Mouse (Mus musculus) limb, embryonic 14.5 days (tissue): ENCODE data around the gene Rbfox1. TPM values are rescaled to one million over a fixed set of nuclear protein-coding genes. Genes with fewer than 3 reads are reported as not detected.

Experiments used
- ATAC-seq: fragments of 200-750 bp; cut with Nextera tagmentation; 2 replicates; pipeline ENCODE4 v1.8.0; 2017; ENCODE audit warnings: low read depth, moderate number of reproducible peaks, moderate TSS enrichment; ENCODE audit not compliant: low FRiP score
- DNase-seq: peaks from one replicate; pipeline ENCODE4 v3.0.0-alpha.2; 2015; ENCODE audit warnings: low spot score
- H3K27ac ChIP-seq: fragments of 300-500 bp; sonication (generic); replicated peaks from 2 replicates; pipeline ENCODE4 v1.5.1; 2014; ENCODE audit warnings: low read depth, mild to moderate bottlenecking, low read length, moderate library complexity, mixed read lengths
- H3K27me3 ChIP-seq: fragments of 300-500 bp; sonication (generic); 2 replicates; pipeline ENCODE4 v1.6.1; 2014; ENCODE audit warnings: low read length, mixed read lengths; ENCODE audit not compliant: control insufficient read depth, insufficient read depth
- H3K36me3 ChIP-seq: fragments of 300-500 bp; sonication (generic); 2 replicates; pipeline ENCODE4 v1.6.1; 2014; ENCODE audit warnings: mild to moderate bottlenecking, low read length, moderate library complexity, mixed read lengths; ENCODE audit not compliant: control insufficient read depth, insufficient read depth
- H3K4me1 ChIP-seq: fragments of 300-500 bp; sonication (generic); 2 replicates; pipeline ENCODE4 v1.6.1; 2014; ENCODE audit warnings: antibody characterized with exemption, low read length, mixed read lengths; ENCODE audit not compliant: control insufficient read depth, insufficient read depth
- H3K4me2 ChIP-seq: fragments of 300-500 bp; sonication (generic); replicated peaks from 2 replicates; pipeline ENCODE4 v1.6.1; 2014; ENCODE audit warnings: low read depth, mild to moderate bottlenecking, low read length, moderate library complexity; ENCODE audit not compliant: severe bottlenecking
- H3K4me3 ChIP-seq: fragments of 300-500 bp; sonication (generic); replicated peaks from 2 replicates; pipeline ENCODE4 v1.5.1; 2014; ENCODE audit warnings: low read length
- H3K9ac ChIP-seq: fragments of 300-500 bp; sonication (generic); 2 replicates; pipeline ENCODE4 v1.6.1; 2014; ENCODE audit warnings: mild to moderate bottlenecking, low read depth, low read length, moderate library complexity; ENCODE audit not compliant: severe bottlenecking
- H3K9me3 ChIP-seq: fragments of 300-500 bp; sonication (generic); 2 replicates; pipeline ENCODE4 v1.6.1; 2016; ENCODE audit warnings: low read length; ENCODE audit not compliant: control insufficient read depth
- POLR2A ChIP-seq: fragments of 200-500 bp; IDR thresholded peaks from 2 replicates; pipeline ENCODE4 v1.8.0; 2012; ENCODE audit warnings: inconsistent platforms, mild to moderate bottlenecking, moderate library complexity, borderline replicate concordance; ENCODE audit not compliant: insufficient read depth, insufficient read length; ENCODE audit errors: extremely low read depth
- WGBS: fragments of 180-500 bp; shearing (Covaris S2); extraction: QIAGEN DNeasy Blood & Tissue Kit; methylation state at CpG from one replicate; pipeline ENCODE4 v1.1.7; 2014; 5-methylcytosine and 5-hydroxymethylcytosine counted together
- polyA plus RNA-seq, 2 experiments: library from polyadenylated mRNA; depleted of rRNA in 1 of 2; stranded (reverse) in 1 of 2; unstranded in 1 of 2; fragments of >200 nt; fragmentation: Nextera tagmentation in 1 of 2; extraction: Ambion mirVana in 1 of 2; gene quantifications; 2 replicates each; pipeline versions ENCODE4 v1.2.1 to v1.2.3; 2012 to 2014

The Rbfox1 gene
- polyA plus RNA-seq, 2 experiments, result 3.8 to 6.0 TPM

DNA sequence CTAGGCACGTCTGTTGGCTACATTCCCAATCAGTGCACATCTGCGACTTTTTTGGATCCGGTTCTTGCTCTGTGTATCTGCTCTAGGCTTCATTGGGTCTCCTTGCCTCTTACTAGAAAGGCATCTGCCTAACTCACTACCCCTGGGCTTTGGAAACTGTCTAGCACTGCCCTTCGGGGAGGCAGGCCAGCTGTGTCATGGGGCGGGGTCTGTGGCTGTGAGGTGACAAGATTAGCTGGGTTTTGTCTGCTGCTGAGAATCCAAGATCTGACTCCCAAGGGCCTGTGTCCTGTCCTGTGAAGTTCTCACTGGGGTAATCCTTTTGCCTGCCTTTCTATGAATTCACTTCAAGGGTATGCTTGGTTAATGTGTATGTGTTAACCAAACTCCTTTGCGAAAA is 1155.5 kb downstream of the Rbfox1 start:
- H3K27ac ChIP-seq, result no peak overlapping the region
- no peak overlapping the region for H3K4me3 ChIP-seq
- H3K9me3 ChIP-seq, result no peaks in the 10 kb centered on the region
- no peak for DNase-seq
- TF ChIP-seq POLR2A, result no peak
- no peaks in the 10 kb centered on the region for H3K36me3 ChIP-seq
- no peak for ATAC-seq
- H3K27me3 ChIP-seq, result peaks cover 27% of the 10 kb centered on the region
- H3K4me1 ChIP-seq, result no peaks in the 10 kb centered on the region; the same call in 1 of the 2 replicates
- H3K4me2 ChIP-seq, result no peak overlapping the region
- H3K9ac ChIP-seq, result no peak overlapping the region
- 31% methylated on average over 6 of the region's 6 CpGs for WGBS

DNA sequence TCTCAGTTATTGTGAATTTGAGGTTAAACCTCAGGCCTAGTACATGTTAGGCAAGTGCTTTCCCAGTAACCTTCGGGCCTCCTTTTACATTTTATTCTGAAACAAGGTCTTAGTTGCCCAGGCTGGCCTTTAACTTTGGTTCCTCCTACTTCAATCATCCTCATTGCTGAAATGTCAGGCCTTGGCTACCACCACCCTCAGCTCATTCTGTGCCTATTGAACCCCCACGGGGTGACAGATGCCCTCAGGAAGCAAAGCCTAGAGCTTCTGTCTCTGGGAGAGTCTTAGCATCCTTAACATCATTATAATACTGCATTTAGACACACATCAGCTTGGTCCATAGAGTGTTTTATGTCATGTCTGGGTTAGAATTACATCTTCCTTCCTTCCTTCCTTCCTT is 1162.3 kb downstream of the Rbfox1 start:
- no peak for TF ChIP-seq POLR2A

DNA sequence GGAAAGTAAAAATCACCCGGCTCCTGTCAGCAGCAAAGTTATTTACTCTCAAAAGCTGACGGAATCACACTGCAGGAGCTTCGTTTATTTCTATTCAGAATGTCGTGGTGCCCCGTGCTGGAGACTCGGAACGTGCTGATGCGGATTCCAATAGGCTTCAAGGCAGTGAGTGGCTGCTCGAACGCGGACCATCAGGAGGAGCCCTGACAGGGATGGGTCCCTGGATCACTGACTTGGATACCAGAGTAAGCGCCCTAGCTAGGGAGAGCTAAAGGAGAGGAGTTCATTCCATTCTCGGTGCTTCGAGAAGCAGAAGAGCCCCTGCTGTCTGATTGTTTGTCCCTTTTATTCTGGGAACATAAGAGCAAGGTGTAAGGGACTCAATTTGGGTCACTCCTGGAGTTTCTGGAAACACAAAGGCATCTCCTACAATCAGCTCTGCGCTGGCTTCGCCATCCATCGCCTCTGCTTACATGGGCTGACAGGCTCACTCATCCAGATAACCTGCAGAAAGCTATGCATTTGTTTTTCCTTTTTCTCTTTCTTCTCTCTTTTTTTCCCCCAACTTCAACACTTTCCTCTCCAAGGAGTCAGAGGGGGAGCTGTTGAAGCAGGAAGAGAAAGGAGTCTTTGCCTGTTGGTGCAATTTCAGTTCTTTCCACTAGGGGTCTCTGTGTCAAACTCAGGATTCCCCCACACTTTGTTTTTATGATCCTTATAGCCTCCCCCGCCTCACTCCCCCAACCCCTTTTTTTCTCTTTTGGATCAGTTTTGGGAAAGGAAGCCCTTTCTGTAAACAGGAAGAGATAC is 1164.2 kb downstream of the Rbfox1 start:
- ATAC-seq (no peak), DNase-seq (peak; percentile 66)
- no peak overlapping the region for H3K4me3 ChIP-seq
- H3K27me3 ChIP-seq, result no peaks in the 10 kb centered on the region
- no peak for TF ChIP-seq POLR2A
- H3K27ac ChIP-seq, result no peak overlapping the region
- no peaks in the 10 kb centered on the region for H3K36me3 ChIP-seq
- WGBS, result 13% methylated on average over 18 of the region's 18 CpGs
- H3K9ac ChIP-seq, result no peak overlapping the region
- no peaks in the 10 kb centered on the region for H3K9me3 ChIP-seq
- 0 out of 2 replicates have a peak, but pooled peaks cover 3% of the 10 kb centered on the region for H3K4me1 ChIP-seq
- H3K4me2 ChIP-seq, result peak overlapping the region; percentile 18

More for the DNA sequence above, 1162.3 kb downstream of the Rbfox1 start:
- 66% methylated on average over 2 of the region's 2 CpGs for WGBS
- DNase-seq (no peak), ATAC-seq (no peak)
- no peaks in the 10 kb centered on the region for H3K27me3 ChIP-seq
- H3K9ac ChIP-seq, result no peak overlapping the region
- no peaks in the 10 kb centered on the region for H3K36me3 ChIP-seq
- no peak overlapping the region for H3K27ac ChIP-seq
- H3K4me1 ChIP-seq, result 0 out of 2 replicates have a peak, but pooled peaks cover 3% of the 10 kb centered on the region
- H3K4me3 ChIP-seq, result no peak overlapping the region
- no peaks in the 10 kb centered on the region for H3K9me3 ChIP-seq
- H3K4me2 ChIP-seq, result no peak overlapping the region

DNA sequence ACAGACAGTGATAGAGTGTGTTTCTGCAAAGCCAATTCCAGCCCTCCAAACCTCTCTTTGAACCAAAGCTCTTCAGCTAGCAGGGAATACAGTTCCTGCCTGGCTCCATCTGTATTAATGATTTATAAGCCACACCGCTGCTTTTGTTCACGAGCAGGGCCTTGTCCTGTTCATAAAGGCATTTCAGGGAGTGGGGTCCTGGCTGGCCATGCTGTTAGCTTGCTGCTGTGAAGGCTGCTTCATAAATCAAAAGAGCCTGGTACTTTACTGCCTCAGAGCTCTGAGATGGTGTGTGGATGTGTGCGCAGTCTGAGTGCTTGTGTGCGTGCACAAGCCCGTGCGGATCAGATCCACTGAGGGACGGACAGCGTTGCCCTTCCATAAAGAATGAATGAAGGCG is 1165.8 kb downstream of the Rbfox1 start:
- Histone ChIP-seq H3K4me3 (no peak overlapping the region), H3K9me3 (no peaks in the 10 kb centered on the region), H3K27me3 (no peaks in the 10 kb centered on the region), H3K4me2 (no peak overlapping the region), H3K27ac (no peak overlapping the region), H3K36me3 (no peaks in the 10 kb centered on the region), H3K4me1 (0 out of 2 replicates have a peak, but pooled peaks cover 3% of the 10 kb centered on the region), H3K9ac (no peak overlapping the region)
- no peak for ATAC-seq
- no peak for TF ChIP-seq POLR2A
- no peak for DNase-seq
- WGBS, result 55% methylated on average over 9 of the region's 9 CpGs

DNA sequence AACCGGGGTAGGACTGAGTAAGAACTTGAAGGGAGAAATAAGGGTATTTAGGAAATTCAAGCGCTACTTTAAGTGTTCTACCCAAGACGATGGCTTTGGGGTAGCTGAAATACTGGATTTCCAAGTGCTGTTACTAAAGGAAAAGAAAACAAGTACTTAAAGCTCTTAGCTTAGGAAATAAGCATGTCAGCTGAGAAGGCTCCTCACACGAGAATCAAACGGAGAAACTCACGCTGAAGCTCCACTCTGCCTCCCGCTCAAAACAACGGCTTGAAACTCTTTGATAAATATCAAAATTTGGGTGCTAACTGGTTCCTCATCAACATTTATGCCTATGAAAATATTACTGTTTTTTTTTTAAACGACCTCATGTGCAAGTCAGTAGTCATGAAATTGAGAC is 1166.8 kb downstream of the Rbfox1 start:
- no peak for DNase-seq
- H3K4me2 ChIP-seq, result no peak overlapping the region
- no peak overlapping the region for H3K27ac ChIP-seq
- H3K36me3 ChIP-seq, result no peaks in the 10 kb centered on the region
- 0 out of 2 replicates have a peak, but pooled peaks cover 3% of the 10 kb centered on the region for H3K4me1 ChIP-seq
- no peaks in the 10 kb centered on the region for H3K27me3 ChIP-seq
- H3K9ac ChIP-seq, result no peak overlapping the region
- no peak for ATAC-seq
- no peak overlapping the region for H3K4me3 ChIP-seq
- WGBS, result 72% methylated on average over 9 of the region's 9 CpGs
- no peaks in the 10 kb centered on the region for H3K9me3 ChIP-seq
- no peak for TF ChIP-seq POLR2A

DNA sequence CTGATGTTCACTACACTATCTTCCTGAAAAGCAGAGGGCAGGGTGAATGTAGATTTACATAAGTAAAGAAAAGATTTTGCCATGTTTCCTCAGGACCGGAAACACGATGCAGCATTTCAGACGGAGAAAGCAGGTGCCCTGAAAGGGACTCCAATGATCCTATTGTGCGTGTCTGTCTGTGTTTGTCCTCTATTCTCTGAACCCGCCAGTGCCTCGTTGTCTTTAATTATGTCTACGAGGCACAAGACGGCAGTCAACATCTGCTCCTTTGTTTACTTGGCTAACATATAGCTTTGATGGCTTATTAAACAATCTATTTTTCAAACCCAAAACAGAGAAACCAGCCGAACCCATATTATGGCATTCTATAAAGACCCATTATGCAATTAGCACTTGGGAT is 1167.3 kb downstream of the Rbfox1 start:
- WGBS, result 35% methylated on average over 9 of the region's 9 CpGs
- no peak for DNase-seq

More for the DNA sequence above, 1167.3 kb downstream of the Rbfox1 start:
- ATAC-seq, result no peak
- Histone ChIP-seq H3K27me3 (no peaks in the 10 kb centered on the region), H3K4me1 (0 out of 2 replicates have a peak, but pooled peaks cover 3% of the 10 kb centered on the region), H3K4me3 (no peak overlapping the region), H3K27ac (no peak overlapping the region), H3K36me3 (no peaks in the 10 kb centered on the region), H3K4me2 (no peak overlapping the region), H3K9ac (no peak overlapping the region), H3K9me3 (no peaks in the 10 kb centered on the region)
- TF ChIP-seq POLR2A, result no peak
